Mouse (Mus musculus): ENCODE measurements around the gene Muc15. TPM values are rescaled to one million over a fixed set of nuclear protein-coding genes. Genes with fewer than 3 reads are reported as not detected.

Muc15 gene
- not detected in 2 replicates for polyA plus RNA-seq (2012; ENCODE audit: low replicate concordance)

DNA sequence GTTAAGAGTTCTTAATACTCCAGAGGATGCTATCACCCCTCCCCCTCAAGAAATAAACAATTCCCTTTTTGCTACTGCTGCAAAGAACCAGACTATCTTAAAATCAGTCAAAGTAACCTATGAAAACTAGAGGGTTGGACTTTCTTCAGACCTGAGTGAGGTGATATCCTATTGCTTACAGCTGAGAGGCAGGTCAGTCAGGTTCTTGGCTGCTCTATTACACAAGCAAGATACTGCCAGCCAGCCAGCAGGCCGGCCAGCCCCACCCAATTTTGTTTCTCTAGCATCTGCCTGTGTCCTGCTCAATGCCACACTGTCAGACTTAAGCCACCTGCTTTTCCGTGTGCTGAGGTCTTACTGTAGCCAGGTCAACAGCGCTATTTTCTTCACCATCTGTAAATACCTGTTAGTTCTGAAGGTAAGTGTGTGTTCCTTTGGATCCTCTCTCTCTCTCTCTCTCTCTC lies at the start of gene Muc15:
Gene Muc15 (plus strand): TSS at position 51 of the 464 bp plus-strand sequence.

Other genes starting within 250 kb of the Muc15 start
- gene Slc5a12, start 124.0 kb upstream of the Muc15 start, polyA plus RNA-seq (2012; ENCODE audit: low replicate concordance), result not detected in 2 replicates
- not detected in 2 replicates for gene Ano3, start 229.6 kb downstream of the Muc15 start, polyA plus RNA-seq (2012; ENCODE audit: low replicate concordance)

All from hematopoietic multipotent progenitor cell, adult 10-12 weeks (in vitro differentiated cells).